Mouse (Mus musculus): ENCODE data around the gene B230118H07Rik. TPM values are rescaled to one million over a fixed set of nuclear protein-coding genes. Genes with fewer than 3 reads are reported as not detected.

The B230118H07Rik gene
- polyA plus RNA-seq, 1 experiment = 3.3 TPM

- no peaks in the 10 kb centered on the region for H3K4me1 ChIP-seq (ENCODE audit: control insufficient read depth, insufficient read depth, low read length)
- WGBS = 79% methylated on average over 4 of the region's 5 CpGs
- no peak for DNase-seq
- TF ChIP-seq POLR2A (IDR thresholded peaks at IDR 0.05; ENCODE audit: borderline replicate concordance, extremely low read depth, low read depth, low read length) (no peak), CTCF (IDR thresholded peaks at IDR 0.05; ENCODE audit: insufficient read depth, low read length) (no peak)
- H3K4me3 ChIP-seq (replicated peaks; ENCODE audit: extremely low read depth, low read depth, low read length) = no peak overlapping the region
Observed at GRCm38 (mm10) chr2:101569230-101569629, 80.1 kb downstream of the B230118H07Rik start.

GRCm38 (mm10) chr2:101567490-101567889, 81.8 kb downstream of the B230118H07Rik start:
- H3K4me3 ChIP-seq (replicated peaks; ENCODE audit: extremely low read depth, low read depth, low read length) = no peak overlapping the region
- no peak for TF ChIP-seq POLR2A (IDR thresholded peaks at IDR 0.05; ENCODE audit: borderline replicate concordance, extremely low read depth, low read depth, low read length)
- no peak for TF ChIP-seq CTCF (IDR thresholded peaks at IDR 0.05; ENCODE audit: insufficient read depth, low read length)
- 80% methylated on average over 2 of the region's 2 CpGs for WGBS
- no peak for DNase-seq
- no peaks in the 10 kb centered on the region for H3K4me1 ChIP-seq (ENCODE audit: control insufficient read depth, insufficient read depth, low read length)

- no peaks in the 10 kb centered on the region for H3K4me1 ChIP-seq (ENCODE audit: control insufficient read depth, insufficient read depth, low read length)
- H3K4me3 ChIP-seq (replicated peaks; ENCODE audit: extremely low read depth, low read depth, low read length) = no peak overlapping the region
- TF ChIP-seq POLR2A (IDR thresholded peaks at IDR 0.05; ENCODE audit: borderline replicate concordance, extremely low read depth, low read depth, low read length) = no peak
- no peak for TF ChIP-seq CTCF (IDR thresholded peaks at IDR 0.05; ENCODE audit: insufficient read depth, low read length)
- WGBS = 75% methylated on average over 4 of the region's 4 CpGs
- DNase-seq = no peak
Observed at GRCm38 (mm10) chr2:101563776-101564175, 85.6 kb downstream of the B230118H07Rik start.

GRCm38 (mm10) chr2:101563206-101563605, 86.1 kb downstream of the B230118H07Rik start:
- H3K4me3 ChIP-seq (replicated peaks; ENCODE audit: extremely low read depth, low read depth, low read length) = no peak overlapping the region
- 80% methylated on average over 6 of the region's 6 CpGs for WGBS
- no peaks in the 10 kb centered on the region for H3K4me1 ChIP-seq (ENCODE audit: control insufficient read depth, insufficient read depth, low read length)
- no peak for DNase-seq
- no peak for TF ChIP-seq CTCF (IDR thresholded peaks at IDR 0.05; ENCODE audit: insufficient read depth, low read length)
- TF ChIP-seq POLR2A (IDR thresholded peaks at IDR 0.05; ENCODE audit: borderline replicate concordance, extremely low read depth, low read depth, low read length) = no peak

GRCm38 (mm10) chr2:101559431-101559830, 89.9 kb downstream of the B230118H07Rik start:
- no peak for DNase-seq
- 88% methylated on average over 3 of the region's 3 CpGs for WGBS
- no peak for TF ChIP-seq POLR2A (IDR thresholded peaks at IDR 0.05; ENCODE audit: borderline replicate concordance, extremely low read depth, low read depth, low read length)
- no peak for TF ChIP-seq CTCF (IDR thresholded peaks at IDR 0.05; ENCODE audit: insufficient read depth, low read length)

GRCm38 (mm10) chr2:101555886-101556285, 93.4 kb downstream of the B230118H07Rik start:
- Histone ChIP-seq H3K4me3 (replicated peaks; ENCODE audit: extremely low read depth, low read depth, low read length) (no peak overlapping the region), H3K4me1 (ENCODE audit: control insufficient read depth, insufficient read depth, low read length) (no peaks in the 10 kb centered on the region)
- 80% methylated on average over 1 of the region's 1 CpGs for WGBS
- TF ChIP-seq CTCF (IDR thresholded peaks at IDR 0.05; ENCODE audit: insufficient read depth, low read length) (no peak), POLR2A (IDR thresholded peaks at IDR 0.05; ENCODE audit: borderline replicate concordance, extremely low read depth, low read depth, low read length) (no peak)
- DNase-seq = no peak

More at GRCm38 (mm10) chr2:101559431-101559830, 89.9 kb downstream of the B230118H07Rik start:
- Histone ChIP-seq H3K4me1 (ENCODE audit: control insufficient read depth, insufficient read depth, low read length) (no peaks in the 10 kb centered on the region), H3K4me3 (replicated peaks; ENCODE audit: extremely low read depth, low read depth, low read length) (no peak overlapping the region)

GRCm38 (mm10) chr2:101553851-101554250, 95.5 kb downstream of the B230118H07Rik start:
- no peak overlapping the region for H3K4me3 ChIP-seq (replicated peaks; ENCODE audit: extremely low read depth, low read depth, low read length)
- no peak for DNase-seq
- H3K4me1 ChIP-seq (ENCODE audit: control insufficient read depth, insufficient read depth, low read length) = no peaks in the 10 kb centered on the region
- 75% methylated on average over 5 of the region's 5 CpGs for WGBS
- TF ChIP-seq CTCF (IDR thresholded peaks at IDR 0.05; ENCODE audit: insufficient read depth, low read length) (no peak), POLR2A (IDR thresholded peaks at IDR 0.05; ENCODE audit: borderline replicate concordance, extremely low read depth, low read depth, low read length) (no peak)

GRCm38 (mm10) chr2:101552301-101552700, 97.0 kb downstream of the B230118H07Rik start:
- DNase-seq = no peak
- WGBS = 82% methylated on average over 8 of the region's 8 CpGs
- no peak overlapping the region for H3K4me3 ChIP-seq (replicated peaks; ENCODE audit: extremely low read depth, low read depth, low read length)
- TF ChIP-seq POLR2A (IDR thresholded peaks at IDR 0.05; ENCODE audit: borderline replicate concordance, extremely low read depth, low read depth, low read length) (no peak), CTCF (IDR thresholded peaks at IDR 0.05; ENCODE audit: insufficient read depth, low read length) (no peak)
- H3K4me1 ChIP-seq (ENCODE audit: control insufficient read depth, insufficient read depth, low read length) = no peaks in the 10 kb centered on the region

GRCm38 (mm10) chr2:101551026-101551719, 98.2 kb downstream of the B230118H07Rik start:
- TF ChIP-seq POLR2A (IDR thresholded peaks at IDR 0.05; ENCODE audit: borderline replicate concordance, extremely low read depth, low read depth, low read length) (no peak), CTCF (IDR thresholded peaks at IDR 0.05; ENCODE audit: insufficient read depth, low read length) (no peak)
- 69% methylated on average over 6 of the region's 6 CpGs for WGBS
- Histone ChIP-seq H3K4me3 (replicated peaks; ENCODE audit: extremely low read depth, low read depth, low read length) (no peak overlapping the region), H3K4me1 (ENCODE audit: control insufficient read depth, insufficient read depth, low read length) (no peaks in the 10 kb centered on the region)
- DNase-seq = no peak

GRCm38 (mm10) chr2:101550176-101550575, 99.2 kb downstream of the B230118H07Rik start:
- 54% methylated on average over 2 of the region's 2 CpGs for whole genome bisulfite sequencing
- DNase-seq = no peak
- TF ChIP-seq POLR2A (IDR thresholded peaks at IDR 0.05; ENCODE audit: borderline replicate concordance, extremely low read depth, low read depth, low read length) (no peak), CTCF (IDR thresholded peaks at IDR 0.05; ENCODE audit: insufficient read depth, low read length) (no peak)
- Histone ChIP-seq H3K4me1 (ENCODE audit: control insufficient read depth, insufficient read depth, low read length) (no peaks in the 10 kb centered on the region), H3K4me3 (replicated peaks; ENCODE audit: extremely low read depth, low read depth, low read length) (no peak overlapping the region)

All from lung, adult 2 months (tissue).